Mouse (Mus musculus) limb, embryonic 13.5 days (tissue): Measurements from ENCODE around the gene Dlec1. TPM values are rescaled to one million over a fixed set of nuclear protein-coding genes. Genes with fewer than 3 reads are reported as not detected.

Experiments
- ATAC-seq: fragments of 200-750 bp; cut with Nextera tagmentation; 2 replicates; pipeline ENCODE4 v1.8.0; 2017; ENCODE audit warnings: low read depth, moderate number of reproducible peaks, moderate TSS enrichment; ENCODE audit not compliant: low FRiP score
- H3K27ac ChIP-seq: fragments of 300-500 bp; sonication (generic); 2 replicates; pipeline ENCODE4 v1.5.1; 2015; ENCODE audit warnings: inconsistent platforms, mild to moderate bottlenecking, moderate library complexity
- H3K27me3 ChIP-seq: fragments of 300-500 bp; sonication (generic); 2 replicates; pipeline ENCODE4 v1.6.1; 2015; ENCODE audit warnings: mild to moderate bottlenecking, inconsistent platforms
- H3K36me3 ChIP-seq: fragments of 300-500 bp; sonication (generic); 2 replicates; pipeline ENCODE4 v1.6.1; 2015; ENCODE audit warnings: inconsistent platforms, mild to moderate bottlenecking, moderate library complexity
- H3K4me1 ChIP-seq: fragments of 300-500 bp; sonication (generic); 2 replicates; pipeline ENCODE4 v1.6.1; 2015; ENCODE audit warnings: inconsistent platforms
- H3K4me2 ChIP-seq: fragments of 300-500 bp; sonication (generic); replicated peaks from 2 replicates; pipeline ENCODE4 v1.6.1; 2015; ENCODE audit warnings: inconsistent platforms, mild to moderate bottlenecking, moderate library complexity
- H3K4me3 ChIP-seq: fragments of 300-500 bp; sonication (generic); 2 replicates; pipeline ENCODE4 v1.5.1; 2015; ENCODE audit warnings: moderate library complexity, mild to moderate bottlenecking, inconsistent platforms
- H3K9ac ChIP-seq: fragments of 300-500 bp; sonication (generic); 2 replicates; pipeline ENCODE4 v1.6.1; 2015; ENCODE audit warnings: mild to moderate bottlenecking, inconsistent platforms
- H3K9me3 ChIP-seq: fragments of 300-500 bp; sonication (generic); 2 replicates; pipeline ENCODE4 v1.6.1; 2016; ENCODE audit warnings: inconsistent platforms
- WGBS: fragments of 180-500 bp; shearing (Covaris S2); methylation state at CpG from one replicate; pipeline ENCODE4 v1.1.7; 2015; 5-methylcytosine and 5-hydroxymethylcytosine counted together
- polyA plus RNA-seq: library from polyadenylated mRNA; unstranded; fragments of >200 nt; fragmentation: Nextera tagmentation; extraction: Ambion mirVana; gene quantifications from 2 replicates; pipeline ENCODE4 v1.2.1, GENCODE M21; 2015

The Dlec1 gene
- polyA plus RNA-seq, 1 experiment from 2014 or later = 1.6 TPM

DNA sequence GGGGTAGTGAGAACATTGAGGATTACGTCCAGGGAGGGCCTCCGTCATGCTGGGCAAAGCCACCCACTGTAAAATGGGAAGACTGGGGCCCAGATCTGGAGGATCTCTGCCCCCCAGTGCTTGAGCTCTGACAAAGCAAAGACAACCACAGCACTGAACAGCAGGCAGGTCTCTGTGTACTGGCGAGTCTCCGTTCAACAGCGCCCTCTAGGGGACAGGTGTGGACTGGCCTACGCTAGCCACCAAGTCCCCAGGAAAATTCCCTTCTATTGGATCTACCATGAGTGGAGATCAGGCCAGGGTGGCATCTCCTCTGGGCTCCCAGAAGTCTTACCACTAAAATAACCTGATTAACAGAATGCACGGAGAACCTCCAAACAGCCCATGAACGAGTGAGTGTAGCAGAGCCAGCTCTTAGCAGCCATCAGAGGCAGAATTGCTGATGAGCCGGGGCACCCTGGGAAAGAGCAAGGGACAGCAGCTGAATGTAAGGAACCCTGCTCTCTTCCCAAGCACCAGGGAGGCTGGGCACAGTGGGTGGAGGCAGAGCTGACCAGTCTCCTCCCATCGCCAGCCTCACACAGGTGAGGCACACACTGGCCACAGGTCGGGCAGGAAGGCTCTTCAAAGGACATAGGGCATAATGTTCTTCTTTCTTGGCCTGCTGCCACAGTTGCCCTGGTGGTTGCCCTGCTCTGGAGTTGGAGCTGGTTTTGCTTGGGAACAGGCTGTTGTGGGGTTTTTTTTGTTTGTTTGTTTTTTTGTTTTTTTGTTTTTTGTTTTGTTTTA, 90.1 kb downstream of the Dlec1 start:
- H3K9ac ChIP-seq = no peak overlapping the region
- no peaks in the 10 kb centered on the region for H3K36me3 ChIP-seq
- no peak for ATAC-seq
- H3K27me3 ChIP-seq = no peaks in the 10 kb centered on the region
- H3K4me3 ChIP-seq = no peak overlapping the region
- no peak overlapping the region for H3K4me2 ChIP-seq
- no peak overlapping the region for H3K27ac ChIP-seq
- H3K9me3 ChIP-seq = no peaks in the 10 kb centered on the region
- no peaks in the 10 kb centered on the region for H3K4me1 ChIP-seq
- WGBS = 37% methylated on average over 11 of the region's 11 CpGs

Other genes with a start within 250 kb of the Dlec1 start
- gene Ctdspl, start 176.0 kb upstream of the Dlec1 start, polyA plus RNA-seq = 23.4 and 24.8 TPM in 2 replicates
- gene Vill, start 49.7 kb upstream of the Dlec1 start, polyA plus RNA-seq = 31.6 and 35.2 TPM in 2 replicates
- gene Plcd1, start 9.0 kb upstream of the Dlec1 start, polyA plus RNA-seq = 33.6 and 35.5 TPM in 2 replicates
- gene Acaa1b, start 54.6 kb downstream of the Dlec1 start, polyA plus RNA-seq = 1.4 and 1.8 TPM in 2 replicates
- not detected in 2 replicates for gene Gm47289, start 56.7 kb downstream of the Dlec1 start, polyA plus RNA-seq
- not detected in 2 replicates for gene Slc22a13, start 106.6 kb downstream of the Dlec1 start, polyA plus RNA-seq
- gene Oxsr1, start 219.9 kb downstream of the Dlec1 start, polyA plus RNA-seq = 11.0 and 11.9 TPM in 2 replicates
- gene Acaa1a, start 237.2 kb downstream of the Dlec1 start, polyA plus RNA-seq = 104 TPM in 2 replicates
- 14.1 and 15.7 TPM in 2 replicates for gene Myd88, start 238.9 kb downstream of the Dlec1 start, polyA plus RNA-seq